Mouse (Mus musculus) hindbrain, embryonic 11.5 days (tissue): Measurements from ENCODE around the gene Ube2b. TPM values are rescaled to one million over a fixed set of nuclear protein-coding genes. Genes with fewer than 3 reads are reported as not detected.

Source experiments
- ATAC-seq: fragments of 200-750 bp; cut with Nextera tagmentation; 2 replicates; pipeline ENCODE4 v1.8.0; 2017; ENCODE audit warnings: mild to moderate bottlenecking, moderate TSS enrichment, moderate library complexity; ENCODE audit not compliant: low FRiP score
- DNase-seq: peaks from one replicate; pipeline ENCODE4 v3.0.0-alpha.2; 2015; ENCODE audit warnings: low spot score
- H3K27ac ChIP-seq: fragments of 300-500 bp; sonication (generic); 2 replicates; pipeline ENCODE4 v1.5.1; 2014; ENCODE audit warnings: mild to moderate bottlenecking, low read depth, low read length
- H3K27me3 ChIP-seq: fragments of 300-500 bp; sonication (generic); 2 replicates; pipeline ENCODE4 v1.6.1; 2014; ENCODE audit warnings: mild to moderate bottlenecking, low read length, moderate library complexity, mixed read lengths; ENCODE audit not compliant: control insufficient read depth, insufficient read depth
- H3K36me3 ChIP-seq: fragments of 300-500 bp; sonication (generic); 2 replicates; pipeline ENCODE4 v1.6.1; 2014; ENCODE audit warnings: mild to moderate bottlenecking, low read length, moderate library complexity, mixed read lengths; ENCODE audit not compliant: control insufficient read depth, insufficient read depth
- H3K4me1 ChIP-seq: fragments of 300-500 bp; sonication (generic); replicated peaks from 2 replicates; pipeline ENCODE4 v1.6.1; 2014; ENCODE audit warnings: low read length, mixed read lengths; ENCODE audit not compliant: control insufficient read depth, insufficient read depth
- H3K4me2 ChIP-seq: fragments of 300-500 bp; sonication (generic); replicated peaks from 2 replicates; pipeline ENCODE4 v1.6.1; 2014; ENCODE audit warnings: mild to moderate bottlenecking, low read depth, low read length
- H3K4me3 ChIP-seq: fragments of 300-500 bp; sonication (generic); 2 replicates; pipeline ENCODE4 v1.5.1; 2014; ENCODE audit warnings: low read depth, low read length
- H3K9ac ChIP-seq: fragments of 300-500 bp; sonication (generic); 2 replicates; pipeline ENCODE4 v1.6.1; 2014; ENCODE audit warnings: low read depth, low read length
- H3K9me3 ChIP-seq: fragments of 300-500 bp; sonication (generic); 2 replicates; pipeline ENCODE4 v1.6.1; 2016; ENCODE audit warnings: low read length; ENCODE audit not compliant: control insufficient read depth
- WGBS: fragments of 180-500 bp; shearing (Covaris S2); extraction: QIAGEN DNeasy Blood & Tissue Kit; methylation state at CpG from one replicate; pipeline ENCODE4 v1.1.7; 2014; 5-methylcytosine and 5-hydroxymethylcytosine counted together
- polyA plus RNA-seq: library from polyadenylated mRNA; unstranded; fragments of >200 nt; fragmentation: Nextera tagmentation; extraction: Ambion mirVana; gene quantifications from 2 replicates; pipeline ENCODE4 v1.2.1, GENCODE M21; 2014

Ube2b gene
- polyA plus RNA-seq, 1 experiment from 2014 or later = 205 TPM

- H3K36me3 ChIP-seq = no peaks in the 10 kb centered on the region
- no peaks in the 10 kb centered on the region for H3K9me3 ChIP-seq
- H3K4me2 ChIP-seq = no peak overlapping the region
- DNase-seq = no peak
- no peak for ATAC-seq
- WGBS = 55% methylated on average over 5 of the region's 5 CpGs
- no peak overlapping the region for H3K27ac ChIP-seq
- no peaks in the 10 kb centered on the region for H3K4me1 ChIP-seq
- H3K9ac ChIP-seq = no peak overlapping the region
- no peaks in the 10 kb centered on the region for H3K27me3 ChIP-seq
- no peak overlapping the region for H3K4me3 ChIP-seq
These were observed 64.7 kb downstream of the Ube2b start for GRCm38 (mm10) chr11:51935636-51936434.

Other genes starting within 250 kb of the Ube2b start
- 12.7 and 16.1 TPM in 2 replicates for gene Sec24a, start 237.1 kb downstream of the Ube2b start, polyA plus RNA-seq
- gene Sar1b, start 237.1 kb downstream of the Ube2b start, polyA plus RNA-seq = 140 and 146 TPM in 2 replicates
- gene Jade2, start 143.1 kb downstream of the Ube2b start, polyA plus RNA-seq = 0.34 and 0.40 TPM in 2 replicates
- gene Cdkn2aipnl, start 33.1 kb downstream of the Ube2b start, polyA plus RNA-seq = 111 and 134 TPM in 2 replicates
- gene Cdkl3, start 3.5 kb upstream of the Ube2b start, polyA plus RNA-seq = 12.0 and 15.9 TPM in 2 replicates
- 128 and 136 TPM in 2 replicates for gene Ppp2ca, start 97.9 kb upstream of the Ube2b start, polyA plus RNA-seq
- not detected in 2 replicates for gene Olfr1373, start 144.8 kb upstream of the Ube2b start, polyA plus RNA-seq
- not detected in 2 replicates for gene Olfr1371, start 213.2 kb upstream of the Ube2b start, polyA plus RNA-seq
- gene Skp1a, start 231.2 kb upstream of the Ube2b start, polyA plus RNA-seq = 1,030 and 1,116 TPM in 2 replicates